Mouse (Mus musculus): ENCODE measurements at regions not wholly inside any gene's neighbourhood (a gene's known extent, or its start where the extent isn't known, plus 50 kb on each side); places are given as distances from the start of the nearest gene placed in this dataset.
A peak's percentile ranks its signal among the peaks of the same experiment; 100 is the strongest.

DNA sequence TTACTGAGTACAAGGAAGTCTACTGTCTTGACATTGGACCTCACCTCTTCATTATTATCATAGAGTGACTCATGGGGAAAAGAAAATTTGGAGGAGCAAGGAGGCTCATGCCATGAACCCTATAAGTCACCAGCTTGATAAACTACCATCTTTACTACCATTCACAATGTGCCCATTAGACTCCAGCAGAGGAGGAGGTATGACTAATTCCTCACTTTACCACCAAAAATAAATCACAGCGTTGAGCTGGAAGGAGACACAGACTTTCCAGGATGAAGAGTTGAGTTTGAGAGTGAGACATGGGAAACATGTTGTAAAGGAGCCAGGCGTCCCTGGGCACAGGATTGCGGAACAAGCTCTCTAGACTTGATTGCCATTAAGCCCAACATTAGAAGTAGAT, 195.0 kb upstream of the Mctp2 start:
- DNase-seq (ENCODE audit: low read depth, low spot score), result no peak

DNA sequence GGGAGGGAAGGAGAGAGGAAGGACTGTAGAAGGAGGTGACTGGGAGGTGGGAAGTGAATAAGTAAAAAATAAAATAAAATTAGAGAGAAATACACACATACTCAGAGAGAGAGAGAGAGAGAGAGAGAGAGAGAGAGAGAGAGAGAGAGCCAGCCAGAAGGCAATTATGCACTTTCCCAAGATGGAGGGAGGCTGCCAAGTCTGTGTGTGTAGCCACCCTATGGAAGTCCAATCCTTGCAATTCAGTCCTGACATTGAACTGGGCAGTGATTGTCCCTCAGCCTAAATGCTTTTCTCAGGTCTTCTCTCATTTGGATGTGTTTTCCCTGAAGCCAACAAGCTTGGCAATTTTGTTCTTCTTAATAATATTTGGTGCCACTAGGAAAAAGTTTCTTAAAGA, 197.3 kb upstream of the Mctp2 start:
- no peak for DNase-seq (ENCODE audit: low read depth, low spot score)

- no peak for DNase-seq (ENCODE audit: low read depth, low spot score)
Measured at GRCm38 (mm10) chr7:72504268-72504667, 197.9 kb upstream of the Mctp2 start.

DNA sequence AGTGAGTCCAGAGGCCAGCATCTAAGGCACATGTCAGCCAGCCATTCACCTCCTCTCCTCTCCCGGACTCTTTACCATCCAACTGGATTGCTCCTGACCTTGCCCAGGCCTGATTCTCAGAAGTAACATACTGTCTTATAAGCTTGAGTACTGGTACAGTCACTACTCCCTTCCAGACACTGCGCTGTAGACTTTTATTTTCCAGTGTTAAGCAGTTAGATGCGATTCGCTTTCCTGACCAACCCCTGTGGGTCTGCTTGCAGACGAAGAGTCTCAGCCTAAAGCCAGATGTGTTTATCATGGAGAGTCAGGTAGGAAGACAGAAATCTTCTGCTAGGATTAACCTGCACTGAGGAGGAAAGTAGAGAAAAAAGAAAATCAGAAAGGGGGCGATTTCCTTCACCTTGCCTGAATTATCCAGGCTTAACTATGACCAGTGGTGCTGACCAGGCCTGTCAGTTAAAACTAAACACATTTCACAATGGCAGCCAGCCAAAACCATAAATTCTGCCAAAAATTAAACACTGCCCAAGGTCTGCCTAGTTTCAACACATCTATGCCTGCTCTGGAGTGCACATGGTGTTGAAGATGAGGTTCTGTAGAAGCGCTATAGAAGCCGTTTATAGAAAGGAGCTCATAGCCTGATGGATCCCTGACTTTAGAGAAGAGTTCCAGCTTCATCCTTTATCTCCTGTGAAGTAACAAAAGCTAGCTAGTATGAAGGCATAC, 199.5 kb upstream of the Mctp2 start:
- DNase-seq (ENCODE audit: low read depth, low spot score), result no peak

DNA sequence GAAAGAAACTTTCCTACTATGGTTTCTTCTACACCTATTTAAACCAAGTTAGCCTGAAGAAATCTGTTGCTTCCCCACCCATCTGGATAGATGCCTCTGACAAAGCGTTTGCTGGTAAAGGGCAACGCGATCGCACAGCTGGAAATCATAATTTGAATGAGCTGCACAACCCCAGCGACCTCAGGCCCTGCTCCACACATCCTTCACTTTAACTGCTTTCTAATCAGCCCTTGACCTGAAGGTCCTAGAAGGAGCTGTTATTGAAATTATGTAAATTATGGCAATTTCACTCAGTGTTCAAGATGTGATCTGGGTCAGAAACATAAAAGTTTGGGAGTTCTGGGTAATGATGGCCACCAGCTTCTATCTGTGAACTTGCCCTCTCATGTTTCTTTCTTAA, 201.5 kb upstream of the Mctp2 start:
- no peak for DNase-seq (ENCODE audit: low read depth, low spot score)

GRCm38 (mm10) chr7:72510116-72510515, 203.7 kb upstream of the Mctp2 start:
- no peak for DNase-seq (ENCODE audit: low read depth, low spot score)

- no peak for DNase-seq (ENCODE audit: low read depth, low spot score)
Measured at GRCm38 (mm10) chr7:72513446-72513845, 207.0 kb upstream of the Mctp2 start.

DNA sequence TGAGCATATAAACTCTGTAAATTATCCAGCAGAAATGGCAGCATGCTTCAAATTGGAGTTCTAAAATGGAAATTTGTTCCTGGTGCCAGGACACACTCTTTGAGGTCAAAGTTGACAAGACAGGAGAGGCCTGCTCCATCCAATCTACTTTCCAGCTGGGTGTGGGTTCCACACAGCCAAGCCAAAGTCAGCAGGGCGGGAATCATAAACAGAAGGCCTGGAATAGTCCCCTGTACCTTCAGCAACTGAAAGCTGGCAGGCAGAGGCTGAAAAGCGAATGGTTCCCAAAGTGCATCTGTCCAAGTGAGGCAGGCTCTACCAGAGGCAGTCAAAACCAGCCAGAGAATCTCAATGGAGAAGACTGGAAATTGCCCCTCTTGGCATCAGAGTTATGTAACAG, 208.4 kb upstream of the Mctp2 start:
- no peak for DNase-seq (ENCODE audit: low read depth, low spot score)

GRCm38 (mm10) chr7:72518421-72518972, 212.1 kb upstream of the Mctp2 start:
- no peak for DNase-seq (ENCODE audit: low read depth, low spot score)

DNA sequence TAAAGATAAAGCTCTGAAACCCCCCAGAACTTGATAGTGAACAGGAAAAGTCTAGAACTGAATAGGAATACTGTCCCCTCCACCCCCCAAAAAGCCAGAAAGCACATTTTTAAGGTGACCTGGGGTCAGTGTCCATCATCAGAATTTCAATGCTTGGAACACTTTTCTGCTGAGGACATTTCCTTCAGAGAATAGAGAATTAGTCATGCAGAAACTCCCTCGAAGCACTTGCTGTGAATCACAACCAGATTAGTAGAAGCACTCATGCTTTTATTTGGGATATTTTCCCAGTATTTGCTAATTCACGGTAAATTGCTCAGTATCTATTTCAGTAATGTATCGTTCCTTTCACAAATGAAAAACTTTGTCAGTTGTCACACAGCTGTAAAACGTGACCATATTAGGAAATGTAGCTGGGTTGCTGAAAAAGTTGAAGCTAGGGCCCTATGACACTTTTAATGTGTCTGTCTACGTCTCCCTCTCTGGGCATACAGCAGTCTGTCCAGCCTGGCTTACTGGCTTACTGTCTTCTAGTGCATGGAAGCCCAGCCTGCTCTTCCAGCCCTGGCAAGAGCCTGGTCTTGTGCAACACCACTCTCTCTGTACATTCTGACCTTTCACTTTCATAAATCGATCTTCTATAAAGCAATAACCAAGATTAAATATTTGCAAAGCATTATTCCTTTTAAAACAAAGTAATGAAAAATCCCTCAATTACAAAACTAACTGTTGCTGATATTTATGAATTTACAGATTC, 213.1 kb upstream of the Mctp2 start:
- DNase-seq (ENCODE audit: low read depth, low spot score), result no peak

DNA sequence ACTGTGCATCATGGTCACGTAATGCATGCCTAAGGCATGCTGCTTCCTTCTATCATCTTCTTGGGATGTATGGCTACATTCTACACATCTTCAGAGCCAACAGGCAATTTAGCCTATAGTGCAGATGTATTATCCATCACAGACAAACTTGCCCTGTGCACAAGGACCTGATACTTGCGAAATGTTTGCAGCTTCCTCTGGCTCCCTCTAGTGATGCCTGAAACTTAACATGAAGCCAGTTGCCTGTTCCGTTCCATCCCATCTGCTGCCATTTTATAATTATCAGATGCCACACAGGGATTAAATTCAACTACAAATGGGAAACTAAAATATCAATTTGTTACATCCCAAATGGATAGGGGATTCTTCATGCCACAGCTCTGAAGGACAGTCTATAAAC, 222.5 kb upstream of the Mctp2 start:
- peak; percentile 13 for DNase-seq (ENCODE audit: low read depth, low spot score)

DNA sequence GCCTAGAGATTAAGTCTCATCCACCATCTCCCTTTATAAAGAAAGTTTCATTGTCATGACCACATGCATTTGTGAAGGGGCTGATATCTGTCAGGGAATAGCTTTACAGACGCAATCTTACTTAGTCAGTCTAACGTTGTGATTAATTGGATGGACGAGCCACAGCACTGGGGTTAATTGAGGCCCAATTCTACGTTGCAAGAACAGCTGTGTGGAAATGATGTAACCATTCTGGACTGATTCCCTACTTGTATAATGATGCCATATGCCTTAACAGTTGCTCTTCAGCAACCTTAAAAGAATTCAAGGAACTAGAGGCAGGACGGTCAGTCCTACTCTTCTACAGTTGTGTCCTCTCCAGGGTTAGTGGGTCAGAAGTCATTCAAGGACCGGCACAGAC, 231.9 kb upstream of the Mctp2 start:
- no peak for DNase-seq (ENCODE audit: low read depth, low spot score)

- no peak for DNase-seq (ENCODE audit: low read depth, low spot score)
Measured at GRCm38 (mm10) chr7:72539915-72540314, 233.5 kb upstream of the Mctp2 start.

- no peak for DNase-seq (ENCODE audit: low read depth, low spot score)
Measured at GRCm38 (mm10) chr7:72541521-72542478, 235.4 kb upstream of the Mctp2 start.

DNA sequence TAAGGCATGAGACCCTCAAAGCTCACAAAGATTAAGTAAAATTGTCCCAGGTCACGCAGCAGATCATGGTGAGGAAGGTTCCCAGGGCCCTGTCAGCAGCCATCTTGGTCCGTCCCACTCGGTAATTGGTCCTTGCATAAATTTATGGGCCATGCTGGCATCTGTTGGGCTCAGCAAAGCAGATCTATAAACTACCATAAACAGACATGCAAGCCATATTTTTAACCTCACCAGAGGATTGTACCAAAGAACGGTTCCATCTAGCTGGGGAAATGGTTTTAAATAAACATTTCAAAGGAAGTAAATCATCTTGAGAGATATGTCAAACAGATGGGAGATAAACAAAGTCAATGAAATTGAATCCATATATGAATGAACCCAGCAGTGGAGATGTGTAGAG, 237.1 kb upstream of the Mctp2 start:
- DNase-seq (ENCODE audit: low read depth, low spot score), result no peak

- DNase-seq (ENCODE audit: low read depth, low spot score), result peak; percentile 26
Measured at GRCm38 (mm10) chr7:72543946-72544345, 237.5 kb upstream of the Mctp2 start.

GRCm38 (mm10) chr7:72567378-72567777, 261.0 kb upstream of the Mctp2 start:
- no peak for DNase-seq (ENCODE audit: low read depth, low spot score)

DNA sequence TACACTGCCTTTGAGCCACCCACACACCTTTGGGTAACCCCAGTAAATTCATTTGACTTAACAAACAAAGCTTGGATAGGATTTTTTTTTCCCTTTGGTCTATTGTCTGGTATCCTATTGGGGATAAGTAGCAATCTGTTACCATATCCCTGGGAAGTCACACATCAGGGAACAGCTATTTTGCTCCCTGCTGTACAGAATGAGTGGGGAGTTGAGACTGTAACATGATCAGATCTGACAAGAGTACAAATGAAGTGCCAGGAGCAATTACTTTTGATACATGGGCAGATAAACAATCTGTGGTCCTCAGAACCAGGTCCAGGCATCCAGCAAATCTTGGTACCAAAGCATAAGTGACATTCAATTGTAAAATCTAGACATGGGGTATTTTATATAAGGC, 262.8 kb upstream of the Mctp2 start:
- DNase-seq (ENCODE audit: low read depth, low spot score), result no peak

- no peak for DNase-seq (ENCODE audit: low read depth, low spot score)
Measured at GRCm38 (mm10) chr7:72574316-72574715, 267.9 kb upstream of the Mctp2 start.

- no peak for DNase-seq (ENCODE audit: low read depth, low spot score)
Measured at GRCm38 (mm10) chr7:72584427-72584826, 278.0 kb upstream of the Mctp2 start.

GRCm38 (mm10) chr7:72589241-72589668, 282.8 kb upstream of the Mctp2 start:
- DNase-seq (ENCODE audit: low read depth, low spot score), result no peak

Measured in R1 (cell line).